Mouse (Mus musculus): ENCODE measurements around the gene Fgfr2.

- TF ChIP-seq CTCF (IDR thresholded peaks at IDR 0.05) (peak; percentile 66), EP300 (IDR thresholded peaks at IDR 0.05) (no peak)
Measured at GRCm38 (mm10) chr7:133047287-133047686, 75.9 kb downstream of the Fgfr2 start.
